Mouse (Mus musculus) lung, embryonic 14.5 days (tissue): ENCODE results near the gene Ndn. TPM values are rescaled to one million over a fixed set of nuclear protein-coding genes. Genes with fewer than 3 reads are reported as not detected.
A peak's percentile ranks its signal among the peaks of the same experiment; 100 is the strongest.

Source experiments
- ATAC-seq: fragments of 200-750 bp; cut with Nextera tagmentation; 2 replicates; pipeline ENCODE4 v1.8.0; 2017; ENCODE audit warnings: mild to moderate bottlenecking, moderate TSS enrichment, moderate library complexity; ENCODE audit not compliant: insufficient read depth
- DNase-seq: peaks from one replicate; pipeline ENCODE4 v3.0.0-alpha.2; 2015
- H3K27ac ChIP-seq: fragments of 300-500 bp; sonication (generic); 2 replicates; pipeline ENCODE4 v1.5.1; 2014; ENCODE audit warnings: low read depth, mild to moderate bottlenecking, moderate library complexity
- H3K27me3 ChIP-seq: fragments of 300-500 bp; sonication (generic); 2 replicates; pipeline ENCODE4 v1.6.1; 2014; ENCODE audit warnings: low read length, control low read depth; ENCODE audit not compliant: insufficient read depth
- H3K36me3 ChIP-seq: fragments of 300-500 bp; sonication (generic); 2 replicates; pipeline ENCODE4 v1.6.1; 2014; ENCODE audit warnings: control low read depth; ENCODE audit not compliant: insufficient read depth
- H3K4me1 ChIP-seq: fragments of 300-500 bp; sonication (generic); 2 replicates; pipeline ENCODE4 v1.6.1; 2014; ENCODE audit warnings: antibody characterized with exemption, control low read depth; ENCODE audit not compliant: insufficient read depth
- H3K4me2 ChIP-seq: fragments of 300-500 bp; sonication (generic); 2 replicates; pipeline ENCODE4 v1.6.1; 2014; ENCODE audit warnings: mild to moderate bottlenecking
- H3K4me3 ChIP-seq: fragments of 300-500 bp; sonication (generic); 2 replicates; pipeline ENCODE4 v1.5.1; 2014; ENCODE audit warnings: low read depth, low read length
- H3K9ac ChIP-seq: fragments of 300-500 bp; sonication (generic); 2 replicates; pipeline ENCODE4 v1.6.1; 2014
- H3K9me3 ChIP-seq: fragments of 300-500 bp; sonication (generic); 2 replicates; pipeline ENCODE4 v1.6.1; 2016; ENCODE audit warnings: low read depth, low read length, control low read depth
- CTCF ChIP-seq: IDR thresholded peaks from 2 replicates; pipeline ENCODE4 v1.5.1; 2016; ENCODE audit warnings: antibody characterized with exemption, low read depth
- WGBS: fragments of 180-500 bp; shearing (Covaris S2); extraction: QIAGEN DNeasy Blood & Tissue Kit; methylation state at CpG from one replicate; pipeline ENCODE4 v1.1.7; 2014; 5-methylcytosine and 5-hydroxymethylcytosine counted together
- polyA plus RNA-seq: library from polyadenylated mRNA; unstranded; fragments of >200 nt; fragmentation: Nextera tagmentation; extraction: Ambion mirVana; gene quantifications from 2 replicates; pipeline ENCODE4 v1.2.1, GENCODE M21; 2014

The Ndn gene
- polyA plus RNA-seq, 1 experiment from 2014 or later: 78.8 TPM

- Histone ChIP-seq H3K9ac (no peak overlapping the region), H3K36me3 (no peaks in the 10 kb centered on the region), H3K27me3 (no peaks in the 10 kb centered on the region), H3K27ac (no peak overlapping the region), H3K4me3 (no peak overlapping the region), H3K9me3 (no peaks in the 10 kb centered on the region; the same call in 1 of the 2 replicates), H3K4me2 (no peak overlapping the region), H3K4me1 (no peaks in the 10 kb centered on the region)
- no peak for TF ChIP-seq CTCF
- 40% methylated on average over 8 of the region's 8 CpGs for WGBS
- ATAC-seq (no peak), DNase-seq (peak; percentile 1)
Measured at GRCm38 (mm10) chr7:62351266-62351665, 4.9 kb downstream of the Ndn start.

GRCm38 (mm10) chr7:62365039-62365636, 18.8 kb downstream of the Ndn start:
- no peak for TF ChIP-seq CTCF
- H3K9me3 ChIP-seq: no peaks in the 10 kb centered on the region
- no peak overlapping the region for H3K9ac ChIP-seq
- 57% methylated on average over 7 of the region's 7 CpGs for whole genome bisulfite sequencing
- no peak for ATAC-seq
- H3K4me1 ChIP-seq: no peaks in the 10 kb centered on the region
- no peaks in the 10 kb centered on the region for H3K36me3 ChIP-seq
- no peak overlapping the region for H3K4me3 ChIP-seq
- no peak overlapping the region for H3K4me2 ChIP-seq
- DNase-seq: no peak
- no peaks in the 10 kb centered on the region for H3K27me3 ChIP-seq
- no peak overlapping the region for H3K27ac ChIP-seq

GRCm38 (mm10) chr7:62366730-62367129, 20.4 kb downstream of the Ndn start:
- DNase-seq (no peak), ATAC-seq (no peak)
- WGBS: 73% methylated on average over 8 of the region's 8 CpGs
- no peak for TF ChIP-seq CTCF
- no peaks in the 10 kb centered on the region for H3K9me3 ChIP-seq
- H3K4me1 ChIP-seq: no peaks in the 10 kb centered on the region
- H3K9ac ChIP-seq: no peak overlapping the region
- no peaks in the 10 kb centered on the region for H3K36me3 ChIP-seq
- H3K4me2 ChIP-seq: no peak overlapping the region
- no peak overlapping the region for H3K27ac ChIP-seq
- no peaks in the 10 kb centered on the region for H3K27me3 ChIP-seq
- H3K4me3 ChIP-seq: no peak overlapping the region

GRCm38 (mm10) chr7:62375658-62376057, 29.3 kb downstream of the Ndn start:
- Histone ChIP-seq H3K9ac (no peak overlapping the region), H3K27ac (no peak overlapping the region), H3K27me3 (no peaks in the 10 kb centered on the region), H3K4me2 (no peak overlapping the region), H3K9me3 (no peaks in the 10 kb centered on the region), H3K36me3 (no peaks in the 10 kb centered on the region), H3K4me3 (no peak overlapping the region), H3K4me1 (no peaks in the 10 kb centered on the region)
- TF ChIP-seq CTCF: peak; percentile 52
- ATAC-seq: no peak
- 29% methylated on average over 4 of the region's 4 CpGs for WGBS
- DNase-seq: peak; percentile 70

GRCm38 (mm10) chr7:62376510-62377304, 30.3 kb downstream of the Ndn start, which contains the start of gene Magel2:
Gene Magel2, plus strand, starts transcription at chr7:62377010.
- ATAC-seq (peak; percentile 96), DNase-seq (peak; percentile 71)
- TF ChIP-seq CTCF: no peak
- WGBS: 20% methylated on average over 31 of the region's 31 CpGs
- Histone ChIP-seq H3K36me3 (no peaks in the 10 kb centered on the region), H3K9me3 (no peaks in the 10 kb centered on the region), H3K9ac (peak within 1 kb of the TSS; percentile 42), H3K4me2 (peak within 1 kb of the TSS; percentile 60), H3K4me3 (peak within 1 kb of the TSS; percentile 36), H3K27ac (no peak within 1 kb of the TSS), H3K27me3 (no peaks in the 10 kb centered on the region), H3K4me1 (no peaks in the 10 kb centered on the region)

GRCm38 (mm10) chr7:62377313-62377712, 30.9 kb downstream of the Ndn start:
- H3K27me3 ChIP-seq: no peaks in the 10 kb centered on the region
- DNase-seq (no peak), ATAC-seq (peak; percentile 72)
- peak overlapping the region; percentile 60 for H3K4me2 ChIP-seq
- H3K9me3 ChIP-seq: no peaks in the 10 kb centered on the region
- H3K27ac ChIP-seq: no peak overlapping the region
- 27% methylated on average over 14 of the region's 14 CpGs for WGBS
- no peaks in the 10 kb centered on the region for H3K4me1 ChIP-seq
- no peaks in the 10 kb centered on the region for H3K36me3 ChIP-seq
- H3K9ac ChIP-seq: peak overlapping the region; percentile 42
- TF ChIP-seq CTCF: no peak
- peak overlapping the region; percentile 36 for H3K4me3 ChIP-seq

- no peak overlapping the region for H3K27ac ChIP-seq
- DNase-seq (no peak), ATAC-seq (no peak)
- no peaks in the 10 kb centered on the region for H3K27me3 ChIP-seq
- no peaks in the 10 kb centered on the region for H3K4me1 ChIP-seq
- WGBS: 90% methylated on average over 9 of the region's 9 CpGs
- H3K9me3 ChIP-seq: no peaks in the 10 kb centered on the region
- no peak for TF ChIP-seq CTCF
- no peak overlapping the region for H3K9ac ChIP-seq
- H3K36me3 ChIP-seq: no peaks in the 10 kb centered on the region
- H3K4me3 ChIP-seq: no peak overlapping the region
- H3K4me2 ChIP-seq: no peak overlapping the region
Measured at GRCm38 (mm10) chr7:62378529-62378928, 32.2 kb downstream of the Ndn start.
